Mouse (Mus musculus): ENCODE measurements at regions not wholly inside any gene's neighbourhood (a gene's known extent, or its start where the extent isn't known, plus 50 kb on each side); places are given as distances from the start of the nearest gene placed in this dataset.

DNA sequence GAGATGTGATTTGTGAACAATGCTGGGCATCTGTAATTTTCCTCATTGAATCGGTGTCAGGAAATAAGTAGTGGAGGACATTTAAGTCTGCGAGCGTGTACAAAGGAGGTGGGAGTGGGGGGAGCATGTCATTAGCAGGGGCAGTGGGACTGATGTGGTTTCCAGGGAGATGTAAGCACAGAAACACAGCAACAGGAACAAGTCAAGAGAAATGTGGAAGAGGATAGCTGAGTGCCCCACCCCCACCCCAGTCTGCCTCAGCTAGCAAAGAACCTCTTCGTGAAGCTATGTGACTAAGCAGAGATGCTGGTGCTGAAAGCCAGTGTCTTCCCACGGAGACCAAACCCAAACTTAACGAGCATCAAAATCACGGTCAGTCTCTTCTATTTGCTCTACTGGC lies 151.9 kb downstream of the Drd1 start:
- TF ChIP-seq POLR2A (IDR thresholded peaks at IDR 0.05; ENCODE audit: insufficient read depth, low read depth, low read length) (no peak), CTCF (IDR thresholded peaks at IDR 0.05; ENCODE audit: insufficient read depth, low read depth, low read length) (no peak)

Measured in olfactory bulb, adult 2 months (tissue).